Mouse (Mus musculus): Measurements from ENCODE around the gene Otol1. TPM values are rescaled to one million over a fixed set of nuclear protein-coding genes. Genes with fewer than 3 reads are reported as not detected.

Gene Otol1
- polyA plus RNA-seq, 1 experiment: not detected

DNA sequence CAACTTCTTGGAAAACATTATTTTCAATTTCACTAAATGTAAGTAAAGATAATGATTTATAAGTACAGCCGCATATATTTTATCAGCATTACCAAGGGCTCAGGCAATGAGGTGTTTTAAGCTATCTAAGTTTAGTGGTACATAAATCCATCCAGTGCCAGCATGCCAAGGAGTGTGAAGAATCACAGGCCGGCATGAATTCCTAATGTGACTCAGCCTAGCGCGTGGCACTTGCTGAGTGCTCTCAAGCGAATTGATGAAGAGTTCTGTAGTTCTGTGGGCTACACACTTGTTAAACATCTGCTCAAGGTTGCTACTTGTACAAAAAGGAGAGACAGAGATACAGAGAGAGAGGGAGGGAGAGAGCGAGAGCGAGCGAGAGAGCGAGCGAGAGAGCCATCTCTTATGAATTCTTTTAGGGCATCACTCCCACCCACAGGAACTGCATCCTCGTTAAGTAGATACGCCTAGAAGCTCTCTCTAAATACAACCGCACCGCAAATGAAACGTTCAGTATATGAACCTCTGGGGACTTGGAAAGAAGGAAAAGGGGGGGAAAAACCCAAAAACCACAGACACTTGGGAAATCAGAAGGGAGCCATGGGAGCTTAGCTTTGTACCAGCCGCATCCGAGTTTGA, 4.2 kb upstream of the Otol1 start:
- H3K4me1 ChIP-seq (replicated peaks; ENCODE audit: control insufficient read depth, insufficient read depth, low read length): no peaks in the 10 kb centered on the region
- 86% methylated on average over 17 of the region's 17 CpGs for WGBS
- H3K36me3 ChIP-seq (ENCODE audit: control insufficient read depth, insufficient read depth, low read length): no peaks in the 10 kb centered on the region
- H3K27ac ChIP-seq (ENCODE audit: control insufficient read depth, insufficient read depth, low read length): no peak overlapping the region
- no peak for DNase-seq
- no peak overlapping the region for H3K4me3 ChIP-seq (ENCODE audit: control insufficient read depth, insufficient read depth, low read length)
- H3K27me3 ChIP-seq (ENCODE audit: control insufficient read depth, insufficient read depth, low read length): no peaks in the 10 kb centered on the region
- TF ChIP-seq CTCF (IDR thresholded peaks at IDR 0.05; ENCODE audit: borderline replicate concordance, control insufficient read depth, extremely low read depth, insufficient read depth, low read length, poor library complexity): no peak
- no peak for TF ChIP-seq POLR2A (IDR thresholded peaks at IDR 0.05; ENCODE audit: control insufficient read depth, extremely low read depth, insufficient read depth, low read length, poor library complexity)

DNA sequence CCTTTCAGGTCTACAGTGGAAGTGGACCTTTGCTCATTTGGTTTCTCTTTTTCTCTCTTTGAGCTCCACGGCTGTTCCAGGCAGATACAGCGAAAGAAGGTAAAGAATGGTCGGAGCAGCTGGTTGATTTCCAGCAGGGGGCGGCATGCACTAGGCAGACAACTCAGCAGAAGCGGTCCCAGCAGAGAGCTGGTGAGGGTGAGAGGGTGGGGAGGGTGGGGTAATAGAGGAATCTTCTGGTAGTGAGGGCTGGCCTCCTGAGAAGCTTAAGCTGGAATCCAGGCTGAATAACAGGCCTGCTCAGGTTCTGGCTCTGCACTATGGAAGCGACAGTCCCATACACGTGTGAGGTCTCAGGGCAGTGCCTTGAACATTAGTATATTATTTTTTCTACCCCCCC, 3.5 kb upstream of the Otol1 start:
- TF ChIP-seq CTCF (IDR thresholded peaks at IDR 0.05; ENCODE audit: borderline replicate concordance, control insufficient read depth, extremely low read depth, insufficient read depth, low read length, poor library complexity) (no peak), POLR2A (IDR thresholded peaks at IDR 0.05; ENCODE audit: control insufficient read depth, extremely low read depth, insufficient read depth, low read length, poor library complexity) (no peak)
- Histone ChIP-seq H3K4me1 (replicated peaks; ENCODE audit: control insufficient read depth, insufficient read depth, low read length) (no peaks in the 10 kb centered on the region), H3K36me3 (ENCODE audit: control insufficient read depth, insufficient read depth, low read length) (no peaks in the 10 kb centered on the region), H3K4me3 (ENCODE audit: control insufficient read depth, insufficient read depth, low read length) (no peak overlapping the region), H3K27ac (ENCODE audit: control insufficient read depth, insufficient read depth, low read length) (no peak overlapping the region), H3K27me3 (ENCODE audit: control insufficient read depth, insufficient read depth, low read length) (no peaks in the 10 kb centered on the region)
- WGBS: 35% methylated on average over 7 of the region's 7 CpGs
- no peak for DNase-seq

DNA sequence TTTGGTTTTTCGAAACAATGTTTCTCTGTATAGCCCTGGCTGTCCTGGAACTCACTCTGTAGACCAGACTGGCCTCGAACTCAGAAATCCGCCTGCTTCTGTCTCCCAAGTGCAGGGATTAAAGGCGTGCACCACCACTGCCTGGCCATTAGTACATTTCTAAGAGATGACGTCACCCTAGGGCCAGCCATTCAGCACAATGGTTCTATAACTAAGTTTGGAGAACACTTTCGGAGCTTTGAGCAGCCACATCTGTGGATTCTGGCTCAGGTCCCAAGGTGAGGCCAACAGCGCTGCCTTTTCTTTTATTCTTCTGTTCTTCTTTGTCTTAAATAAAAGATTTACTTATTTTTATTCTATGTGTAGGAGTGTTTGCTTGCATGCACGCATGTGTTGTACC, 3.0 kb upstream of the Otol1 start:
- no peaks in the 10 kb centered on the region for H3K36me3 ChIP-seq (ENCODE audit: control insufficient read depth, insufficient read depth, low read length)
- no peaks in the 10 kb centered on the region for H3K4me1 ChIP-seq (replicated peaks; ENCODE audit: control insufficient read depth, insufficient read depth, low read length)
- H3K27me3 ChIP-seq (ENCODE audit: control insufficient read depth, insufficient read depth, low read length): no peaks in the 10 kb centered on the region
- no peak overlapping the region for H3K4me3 ChIP-seq (ENCODE audit: control insufficient read depth, insufficient read depth, low read length)
- 88% methylated on average over 8 of the region's 8 CpGs for WGBS
- no peak for DNase-seq
- TF ChIP-seq POLR2A (IDR thresholded peaks at IDR 0.05; ENCODE audit: control insufficient read depth, extremely low read depth, insufficient read depth, low read length, poor library complexity): no peak
- no peak for TF ChIP-seq CTCF (IDR thresholded peaks at IDR 0.05; ENCODE audit: borderline replicate concordance, control insufficient read depth, extremely low read depth, insufficient read depth, low read length, poor library complexity)
- H3K27ac ChIP-seq (ENCODE audit: control insufficient read depth, insufficient read depth, low read length): no peak overlapping the region

DNA sequence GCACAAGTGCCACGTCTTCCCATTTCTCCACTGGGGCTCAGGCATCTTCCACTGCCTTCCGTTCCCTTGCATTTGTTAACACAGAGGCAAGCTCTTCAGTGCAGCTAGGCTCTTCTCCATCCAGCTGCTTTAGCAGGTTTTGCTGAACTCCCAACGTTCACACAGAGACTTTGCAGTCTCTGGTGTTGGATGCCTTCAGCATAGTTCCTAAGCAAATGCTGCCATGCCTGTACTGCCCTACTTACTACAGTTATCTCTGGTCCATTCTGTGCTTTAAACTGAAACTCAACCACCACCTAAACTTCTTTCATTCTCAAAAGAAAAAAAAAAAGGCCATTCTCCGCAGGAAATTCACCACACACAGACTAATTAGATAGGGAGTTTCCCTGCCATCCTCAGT, 5.2 kb downstream of the Otol1 start:
- no peak overlapping the region for H3K4me3 ChIP-seq (ENCODE audit: control insufficient read depth, insufficient read depth, low read length)
- WGBS: 90% methylated on average over 4 of the region's 4 CpGs
- no peaks in the 10 kb centered on the region for H3K4me1 ChIP-seq (replicated peaks; ENCODE audit: control insufficient read depth, insufficient read depth, low read length)
- H3K27ac ChIP-seq (ENCODE audit: control insufficient read depth, insufficient read depth, low read length): no peak overlapping the region
- TF ChIP-seq CTCF (IDR thresholded peaks at IDR 0.05; ENCODE audit: borderline replicate concordance, control insufficient read depth, extremely low read depth, insufficient read depth, low read length, poor library complexity) (no peak), POLR2A (IDR thresholded peaks at IDR 0.05; ENCODE audit: control insufficient read depth, extremely low read depth, insufficient read depth, low read length, poor library complexity) (no peak)
- no peak for DNase-seq
- H3K36me3 ChIP-seq (ENCODE audit: control insufficient read depth, insufficient read depth, low read length): no peaks in the 10 kb centered on the region
- no peaks in the 10 kb centered on the region for H3K27me3 ChIP-seq (ENCODE audit: control insufficient read depth, insufficient read depth, low read length)

DNA sequence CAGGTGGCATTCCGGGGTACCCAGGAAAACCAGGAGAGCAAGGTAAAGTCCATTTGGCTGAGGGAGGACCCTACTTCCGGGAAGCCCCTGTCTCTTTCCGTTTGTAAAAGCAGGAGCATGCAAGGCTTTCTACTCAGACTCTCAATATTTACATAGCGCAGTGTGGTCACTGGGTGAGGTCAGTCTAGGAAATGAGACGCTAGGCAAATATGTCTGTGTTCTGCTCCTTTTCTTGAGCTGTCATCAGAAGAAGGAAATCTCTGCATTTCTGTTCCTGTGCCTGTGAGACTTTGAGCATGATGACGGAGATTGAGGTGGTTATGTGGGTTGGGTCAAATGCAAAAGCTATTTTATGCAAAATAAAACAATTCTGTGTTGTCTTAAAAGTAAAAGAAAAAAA, 19.2 kb downstream of the Otol1 start:
- WGBS: 70% methylated on average over 6 of the region's 6 CpGs
- TF ChIP-seq CTCF (IDR thresholded peaks at IDR 0.05; ENCODE audit: borderline replicate concordance, control insufficient read depth, extremely low read depth, insufficient read depth, low read length, poor library complexity) (no peak), POLR2A (IDR thresholded peaks at IDR 0.05; ENCODE audit: control insufficient read depth, extremely low read depth, insufficient read depth, low read length, poor library complexity) (no peak)
- Histone ChIP-seq H3K36me3 (ENCODE audit: control insufficient read depth, insufficient read depth, low read length) (no peaks in the 10 kb centered on the region), H3K27ac (ENCODE audit: control insufficient read depth, insufficient read depth, low read length) (no peak overlapping the region), H3K4me3 (ENCODE audit: control insufficient read depth, insufficient read depth, low read length) (no peak overlapping the region), H3K4me1 (replicated peaks; ENCODE audit: control insufficient read depth, insufficient read depth, low read length) (no peaks in the 10 kb centered on the region), H3K27me3 (ENCODE audit: control insufficient read depth, insufficient read depth, low read length) (no peaks in the 10 kb centered on the region)
- DNase-seq: no peak

DNA sequence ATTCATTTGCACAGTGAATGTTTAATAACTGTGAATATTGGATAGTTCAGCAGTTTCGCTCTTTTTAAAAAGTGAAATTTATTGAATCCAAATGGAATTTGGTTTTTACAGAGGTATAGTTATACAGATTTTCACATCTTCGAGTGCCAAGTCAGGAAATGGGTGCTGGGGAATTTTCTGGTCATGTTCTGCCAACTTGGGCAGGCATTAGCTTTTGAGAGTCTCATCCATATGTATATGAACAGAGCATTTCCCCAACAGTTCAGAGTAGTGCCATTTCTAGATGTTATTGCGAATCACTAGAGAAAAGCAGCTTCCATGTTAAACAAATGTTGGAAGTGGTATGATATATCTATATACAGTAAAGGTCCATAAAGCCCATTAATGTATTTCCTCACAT, 21.8 kb downstream of the Otol1 start:
- 90% methylated on average over 3 of the region's 3 CpGs for whole genome bisulfite sequencing
- DNase-seq: no peak
- TF ChIP-seq POLR2A (IDR thresholded peaks at IDR 0.05; ENCODE audit: control insufficient read depth, extremely low read depth, insufficient read depth, low read length, poor library complexity) (no peak), CTCF (IDR thresholded peaks at IDR 0.05; ENCODE audit: borderline replicate concordance, control insufficient read depth, extremely low read depth, insufficient read depth, low read length, poor library complexity) (no peak)
- Histone ChIP-seq H3K36me3 (ENCODE audit: control insufficient read depth, insufficient read depth, low read length) (no peaks in the 10 kb centered on the region), H3K27me3 (ENCODE audit: control insufficient read depth, insufficient read depth, low read length) (no peaks in the 10 kb centered on the region), H3K4me1 (replicated peaks; ENCODE audit: control insufficient read depth, insufficient read depth, low read length) (no peaks in the 10 kb centered on the region), H3K4me3 (ENCODE audit: control insufficient read depth, insufficient read depth, low read length) (no peak overlapping the region), H3K27ac (ENCODE audit: control insufficient read depth, insufficient read depth, low read length) (no peak overlapping the region)

DNA sequence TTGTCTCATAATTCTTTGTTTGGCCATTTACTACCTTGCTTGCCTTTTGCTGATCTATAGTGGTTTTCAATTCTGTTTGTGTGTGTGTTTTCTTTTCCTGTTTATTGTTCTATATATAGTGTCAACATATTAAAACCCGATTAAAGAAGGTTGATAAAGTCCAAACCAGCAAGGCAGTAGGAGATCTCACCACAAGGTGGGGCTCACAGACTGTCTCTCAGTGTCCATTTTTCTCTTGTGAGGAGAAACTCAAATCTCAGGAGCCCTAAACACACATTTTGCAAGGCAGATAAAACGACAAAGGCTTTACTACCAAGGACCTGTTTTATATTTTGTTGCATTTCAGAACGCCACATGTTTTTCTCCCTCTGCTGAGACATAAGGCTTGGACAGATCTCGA, 28.2 kb downstream of the Otol1 start:
- WGBS: 54% methylated on average over 4 of the region's 4 CpGs
- Histone ChIP-seq H3K27ac (ENCODE audit: control insufficient read depth, insufficient read depth, low read length) (no peak overlapping the region), H3K27me3 (ENCODE audit: control insufficient read depth, insufficient read depth, low read length) (no peaks in the 10 kb centered on the region), H3K4me3 (ENCODE audit: control insufficient read depth, insufficient read depth, low read length) (no peak overlapping the region), H3K36me3 (ENCODE audit: control insufficient read depth, insufficient read depth, low read length) (no peaks in the 10 kb centered on the region), H3K4me1 (replicated peaks; ENCODE audit: control insufficient read depth, insufficient read depth, low read length) (no peaks in the 10 kb centered on the region)
- DNase-seq: no peak
- TF ChIP-seq CTCF (IDR thresholded peaks at IDR 0.05; ENCODE audit: borderline replicate concordance, control insufficient read depth, extremely low read depth, insufficient read depth, low read length, poor library complexity) (no peak), POLR2A (IDR thresholded peaks at IDR 0.05; ENCODE audit: control insufficient read depth, extremely low read depth, insufficient read depth, low read length, poor library complexity) (no peak)

Other genes starting within 250 kb of the Otol1 start
- 2.3 and 5.5 TPM in 2 replicates for gene Sptssb, start 147.7 kb upstream of the Otol1 start, polyA plus RNA-seq (2012; rRNA removed)

All from thymus, adult 2 months (tissue).